Mouse (Mus musculus): Measurements from ENCODE around the gene Alkbh6. TPM values are rescaled to one million over a fixed set of nuclear protein-coding genes. Genes with fewer than 3 reads are reported as not detected.
A peak's percentile ranks its signal among the peaks of the same experiment; 100 is the strongest.

Alkbh6 gene
- total and polyA plus RNA-seq, 3 experiments: 16.2 to 24.6 TPM; not detected in 1

GRCm38 (mm10) chr7:30347828-30348227, 39.3 kb downstream of the Alkbh6 start:
- Histone ChIP-seq H3K36me3 (ENCODE audit: control insufficient read depth in 1 of 2, insufficient read depth in 2 of 2, low read length in 2 of 2) (no peaks in the 10 kb centered on the region), H3K27ac (ENCODE audit: control insufficient read depth, low read depth, low read length) (no peak overlapping the region), H3K27me3 (ENCODE audit: control insufficient read depth in 1 of 2, insufficient read depth in 2 of 2, low read length in 2 of 2) (peaks cover 0 to 2% of the 10 kb centered on the region in 2 experiments; a peak in 1 of 4 replicates), H3K9ac (ENCODE audit: control insufficient read depth, low read depth, low read length, poor library complexity, severe bottlenecking) (no peak overlapping the region), H3K79me2 (ENCODE audit: control insufficient read depth, insufficient read depth, low read length, poor library complexity) (no peaks in the 10 kb centered on the region), H3K9me3 (replicated peaks; ENCODE audit: insufficient read depth, low read length) (no peaks in the 10 kb centered on the region), H3K4me1 (ENCODE audit: control insufficient read depth in 1 of 2, insufficient read depth in 2 of 2, low read length in 2 of 2) (no peaks in the 10 kb centered on the region), H3K4me3 (ENCODE audit: control insufficient read depth in 1 of 2, insufficient read depth in 1 of 2, low read depth in 2 of 2, low read length in 2 of 2) (no peak overlapping the region)
- TF ChIP-seq ZC3H11A (IDR thresholded peaks at IDR 0.05; ENCODE audit: low read depth, low read length): peak; percentile 55
- peak; percentile 90 for TF ChIP-seq MXI1 (IDR thresholded peaks at IDR 0.05; ENCODE audit: low read depth, low read length)
- TF ChIP-seq CTCF (IDR thresholded peaks at IDR 0.05 in 2 of 3, conservative IDR thresholded peaks at IDR 0.05 in 1 of 3; ENCODE audit: control insufficient read depth in 1 of 3, insufficient read depth in 1 of 3, low read depth in 2 of 3, low read length in 3 of 3, poor library complexity in 1 of 3, severe bottlenecking in 1 of 3): peak; percentile 80 to 96 (median 83)
- TF ChIP-seq SIN3A (IDR thresholded peaks at IDR 0.05; ENCODE audit: low read length): peak; percentile 17; the same call in 1 of the 2 replicates
- 0 out of 2 replicates have a peak, but pooled peaks have one; percentile 17 for TF ChIP-seq USF1 (IDR thresholded peaks at IDR 0.05; ENCODE audit: low read depth, low read length)
- TF ChIP-seq GATA1 (IDR thresholded peaks at IDR 0.05; ENCODE audit: low read depth, low read length): no peak
- peak; percentile 62 for TF ChIP-seq MAX (IDR thresholded peaks at IDR 0.05; ENCODE audit: low read length)
- peak; percentile 86 for TF ChIP-seq SMC3 (IDR thresholded peaks at IDR 0.05; ENCODE audit: low read depth, low read length)
- TF ChIP-seq MYC (IDR thresholded peaks at IDR 0.05; ENCODE audit: low read depth, low read length): peak; percentile 82
- no peak for TF ChIP-seq NRF1 (IDR thresholded peaks at IDR 0.05; ENCODE audit: insufficient read depth, low read depth, low read length, poor library complexity, severe bottlenecking)
- TF ChIP-seq EP300 (IDR thresholded peaks at IDR 0.05; ENCODE audit: low read depth in 1 of 2, low read length in 2 of 2): no peak
- peak; percentile 62 for TF ChIP-seq RAD21 (IDR thresholded peaks at IDR 0.05; ENCODE audit: low read depth, low read length)
- DNase-seq (ENCODE audit: low read depth, low spot score): peak; percentile 74

GRCm38 (mm10) chr7:30353279-30353822, 44.8 kb downstream of the Alkbh6 start:
- no peak for TF ChIP-seq POLR2AphosphoS2 (IDR thresholded peaks at IDR 0.05; ENCODE audit: low read length)
- no peak for TF ChIP-seq MXI1 (IDR thresholded peaks at IDR 0.05; ENCODE audit: low read depth, low read length)
- 0 out of 2 replicates have a peak, but pooled peaks have one; percentile 13 for TF ChIP-seq USF1 (IDR thresholded peaks at IDR 0.05; ENCODE audit: low read depth, low read length)
- no peak for TF ChIP-seq CHD2 (IDR thresholded peaks at IDR 0.05; ENCODE audit: low read length)
- TF ChIP-seq SIN3A (IDR thresholded peaks at IDR 0.05; ENCODE audit: low read length): no peak
- TF ChIP-seq SMC3 (IDR thresholded peaks at IDR 0.05; ENCODE audit: low read depth, low read length): peak; percentile 59
- TF ChIP-seq CTCF (IDR thresholded peaks at IDR 0.05 in 2 of 3, conservative IDR thresholded peaks at IDR 0.05 in 1 of 3; ENCODE audit: control insufficient read depth in 1 of 3, insufficient read depth in 1 of 3, low read depth in 2 of 3, low read length in 3 of 3, poor library complexity in 1 of 3, severe bottlenecking in 1 of 3): peak; percentile 50 to 78 (median 75)
- TF ChIP-seq RAD21 (IDR thresholded peaks at IDR 0.05; ENCODE audit: low read depth, low read length): peak; percentile 63
- no peak for TF ChIP-seq MYB (IDR thresholded peaks at IDR 0.05; ENCODE audit: low read depth, low read length)
- TF ChIP-seq HCFC1 (IDR thresholded peaks at IDR 0.05; ENCODE audit: low read depth, low read length): 0 out of 2 replicates have a peak, but pooled peaks have one; percentile 11
- peak; percentile 34 for TF ChIP-seq ZC3H11A (IDR thresholded peaks at IDR 0.05; ENCODE audit: low read depth, low read length)
- TF ChIP-seq BHLHE40 (IDR thresholded peaks at IDR 0.05; ENCODE audit: borderline replicate concordance, low read depth, low read length): no peak
- no peak for TF ChIP-seq CHD1 (IDR thresholded peaks at IDR 0.05; ENCODE audit: low read depth, low read length)
- no peak for TF ChIP-seq TAL1 (IDR thresholded peaks at IDR 0.05; ENCODE audit: low read length)
- Histone ChIP-seq H3K36me3 (ENCODE audit: control insufficient read depth in 1 of 2, insufficient read depth in 2 of 2, low read length in 2 of 2) (no peaks in the 10 kb centered on the region), H3K9me3 (replicated peaks; ENCODE audit: insufficient read depth, low read length) (no peaks in the 10 kb centered on the region), H3K79me2 (ENCODE audit: control insufficient read depth, insufficient read depth, low read length, poor library complexity) (no peaks in the 10 kb centered on the region), H3K27me3 (ENCODE audit: control insufficient read depth in 1 of 2, insufficient read depth in 2 of 2, low read length in 2 of 2) (peaks cover 0 to 2% of the 10 kb centered on the region in 2 experiments; a peak in 1 of 4 replicates), H3K9ac (ENCODE audit: control insufficient read depth, low read depth, low read length, poor library complexity, severe bottlenecking) (no peak overlapping the region), H3K27ac (ENCODE audit: control insufficient read depth, low read depth, low read length) (no peak overlapping the region), H3K4me1 (ENCODE audit: control insufficient read depth in 1 of 2, insufficient read depth in 2 of 2, low read length in 2 of 2) (no peaks in the 10 kb centered on the region), H3K4me3 (ENCODE audit: control insufficient read depth in 1 of 2, insufficient read depth in 1 of 2, low read depth in 2 of 2, low read length in 2 of 2) (no peak overlapping the region)
- peak; percentile 77 for DNase-seq (ENCODE audit: low read depth, low spot score)

Data from MEL (cell line).